ENCODE assay signal across 9 mouse cellular contexts in the genomic region with DNA sequence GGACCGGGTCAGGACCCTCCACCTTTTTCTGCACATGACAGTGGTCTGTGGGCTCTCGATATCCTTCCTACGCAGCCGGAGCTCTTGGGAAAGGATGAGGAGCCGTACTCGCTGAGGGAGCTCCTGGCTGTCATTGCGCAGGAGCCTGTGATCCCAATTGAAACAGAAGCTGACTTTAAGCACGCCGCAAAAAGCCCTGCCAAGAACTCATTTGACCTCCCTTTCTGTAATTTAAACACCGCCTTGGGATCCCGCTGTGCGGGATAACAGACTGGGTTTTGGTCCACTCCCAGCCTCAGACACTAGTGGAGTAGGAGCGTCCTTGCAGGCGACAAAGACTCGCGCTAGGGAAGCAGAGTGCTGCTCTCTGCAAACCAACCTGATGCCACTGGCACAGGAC. TPM values are rescaled to one million over a fixed set of nuclear protein-coding genes. Genes with fewer than 3 reads are reported as not detected.
DNase-seq lines count a peak whose midpoint lies in the region; ATAC-seq lines count a peak whose summit lies in the region.
"Had no signal": no experiment of that assay in that cellular context is flagged by ENCODE, and none has a peak within 500 bp of the region (broad histone marks: within the 10 kb centered on the region; RNA-seq: fewer than 3 reads in every experiment).

No protein-coding gene starts in this region.

- peak overlapping the region; percentile 70 for H3K4me3 ChIP-seq in hindbrain, embryonic 10.5 days
- peak overlapping the region; percentile 50 for H3K4me3 ChIP-seq in midbrain, embryonic 11.5 days (ENCODE audit: low read depth, low read length)

- H3K4me2 ChIP-seq in midbrain, embryonic 11.5 days, result peak overlapping the region; percentile 97

- 13% methylated on average over 16 of the region's 16 CpGs for WGBS in hindbrain, embryonic 10.5 days
- WGBS in midbrain, embryonic 11.5 days, result 10% methylated on average over 16 of the region's 16 CpGs

- no peak for ATAC-seq in midbrain, embryonic 11.5 days (ENCODE audit: low FRiP score)
- no peak for ATAC-seq in monocyte, adult 5-6 weeks (replicated peaks; ENCODE audit: insufficient number of reproducible peaks, low FRiP score, low TSS enrichment, poor library complexity, severe bottlenecking)

- H3K9me3 ChIP-seq in hindbrain, embryonic 10.5 days, result no peaks in the 10 kb centered on the region
- no peaks in the 10 kb centered on the region for H3K9me3 ChIP-seq in midbrain, embryonic 11.5 days (ENCODE audit: control insufficient read depth, low read length)

- peak; percentile 12 for DNase-seq in adrenal gland, postnatal 14 days
- no peak for DNase-seq in adrenal gland, postnatal 4 days (ENCODE audit: low spot score in 2 of 2)
- DNase-seq in retina, postnatal 1 day, result peak; percentile 36
- DNase-seq in retina, embryonic 14.5 days (ENCODE audit: low spot score), result no peak
- peak; percentile 35 for DNase-seq in hindbrain, embryonic 10.5 days (ENCODE audit: low spot score)
- DNase-seq in midbrain, embryonic 11.5 days (ENCODE audit: low spot score, missing footprints), result peak; percentile 92
- DNase-seq in layer of hippocampus, adult 11-12 months (ENCODE audit: low spot score), result no peak

- no peak overlapping the region for H3K27ac ChIP-seq in hindbrain, embryonic 10.5 days
- H3K27ac ChIP-seq in midbrain, embryonic 11.5 days (ENCODE audit: low read depth, low read length), result no peak overlapping the region
- H3K27ac ChIP-seq: macrophage had no signal

- H3K27me3 ChIP-seq in hindbrain, embryonic 10.5 days (ENCODE audit: insufficient read depth, poor library complexity, severe bottlenecking), result peaks cover 51% of the 10 kb centered on the region
- H3K27me3 ChIP-seq in midbrain, embryonic 11.5 days (ENCODE audit: control insufficient read depth, insufficient read depth, low read length), result peaks cover 21% of the 10 kb centered on the region

- peak overlapping the region; percentile 56; the same call in 1 of the 2 replicates for H3K9ac ChIP-seq in midbrain, embryonic 11.5 days (ENCODE audit: low read length)

- peaks cover 16% of the 10 kb centered on the region for H3K4me1 ChIP-seq in hindbrain, embryonic 10.5 days (replicated peaks)
- 0 out of 2 replicates have a peak, but pooled peaks cover 5% of the 10 kb centered on the region for H3K4me1 ChIP-seq in midbrain, embryonic 11.5 days (ENCODE audit: control insufficient read depth, insufficient read depth, low read length)

- no peaks in the 10 kb centered on the region for H3K36me3 ChIP-seq in hindbrain, embryonic 10.5 days
- H3K36me3 ChIP-seq in midbrain, embryonic 11.5 days (ENCODE audit: control insufficient read depth, insufficient read depth, low read length), result no peaks in the 10 kb centered on the region

RNA-seq across cellular contexts. Expression of a gene that starts 0.5 kb away (rescaled TPM):
- total RNA-seq in adrenal gland, postnatal 14 days (2021), result 17.6 and 17.9 TPM in 2 replicates
- 10 to 100 TPM; 38.7 to 48.5 TPM for total RNA-seq in adrenal gland, postnatal 4 days (2021)
- polyA plus RNA-seq in hindbrain, embryonic 10.5 days (2016; fragmentation: Nextera tagmentation; extraction: Ambion mirVana), result 0.61 and 0.81 TPM in 2 replicates
- 0.37 and 0.76 TPM in 2 replicates for polyA plus RNA-seq in midbrain, embryonic 11.5 days (2014; fragmentation: Nextera tagmentation; extraction: Ambion mirVana)
- total RNA-seq in monocyte, adult 5-6 weeks (2017), result not detected in 3 replicates
- polyA plus RNA-seq: macrophage had no signal

Comparison
In these comparisons a context has a peak if more than half of its experiments do, and no peak if none do; other contexts are left out.
1. DNase-seq: peak in adrenal gland, postnatal 14 days (single experiment), retina, postnatal 1 day (single experiment), hindbrain, embryonic 10.5 days (single experiment) and midbrain, embryonic 11.5 days (single experiment); none in adrenal gland, postnatal 4 days (0 of 2), retina, embryonic 14.5 days (single experiment) and layer of hippocampus, adult 11-12 months (single experiment).
2. RNA of a gene that starts 0.5 kb away (total RNA-seq): 38.7 to 48.5 TPM in adrenal gland, postnatal 4 days and 17.6 to 17.9 TPM in adrenal gland, postnatal 14 days; not detected in monocyte, adult 5-6 weeks; every median in the first group is over 10 times any median in the second.